Mouse (Mus musculus) frontal cortex, adult 2 months (tissue): ENCODE data around the gene Cfap99. TPM values are rescaled to one million over a fixed set of nuclear protein-coding genes. Genes with fewer than 3 reads are reported as not detected.

ENCODE experiments used
- DNase-seq, 2 experiments: peaks; one replicate each; pipeline ENCODE4 v3.0.0; 2022; ENCODE audit warnings: low spot score in 1 of 2; ENCODE audit errors: extremely low spot score in 1 of 2
- polyA plus RNA-seq: library from polyadenylated mRNA; depleted of rRNA; stranded (reverse); fragments of >200 nt; gene quantifications from 2 replicates; pipeline ENCODE4 v1.2.3, GENCODE M21; 2012

The Cfap99 gene
- polyA plus RNA-seq, 1 experiment, result 0.30 TPM

DNA sequence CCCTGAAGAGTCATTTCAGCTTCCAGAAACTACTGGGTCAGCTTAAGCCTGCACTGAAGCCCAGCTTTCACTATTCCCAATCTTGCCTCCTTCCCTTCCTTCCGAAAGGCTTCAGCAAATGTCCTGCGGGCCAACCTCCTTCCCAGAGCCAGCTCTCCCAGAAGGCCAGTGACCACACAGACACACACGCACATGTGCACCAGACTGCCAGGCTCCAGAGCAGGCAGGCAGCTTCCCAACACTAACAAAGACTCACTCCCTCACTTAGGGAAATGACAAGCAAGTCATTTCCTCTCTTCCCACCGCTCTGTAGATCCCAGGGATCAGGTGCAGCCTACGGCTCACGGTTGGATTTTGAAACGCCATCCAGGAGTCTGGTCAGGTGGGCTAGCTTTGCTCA lies 12.2 kb upstream of the Cfap99 start:
- no peak for DNase-seq

DNA sequence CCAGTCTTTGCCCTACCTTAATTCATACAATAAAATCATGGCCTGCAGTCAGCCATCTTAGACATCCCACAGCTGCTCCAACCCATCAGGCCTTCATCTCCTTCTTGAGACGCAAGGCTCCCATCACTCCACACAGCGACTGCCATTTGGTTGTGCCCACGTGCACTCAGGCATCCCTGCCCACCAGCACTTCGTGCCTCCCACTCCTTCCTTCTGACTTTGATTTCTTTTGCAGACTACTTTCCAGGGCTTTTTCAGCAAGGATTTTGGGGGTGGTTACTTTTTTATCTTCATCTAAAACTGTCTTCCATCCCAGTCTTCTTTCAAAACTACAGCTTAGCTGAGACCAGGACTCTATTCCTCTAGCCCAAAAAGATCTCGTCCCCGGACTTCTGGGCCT lies 11.7 kb upstream of the Cfap99 start:
- DNase-seq, result peak; percentile 76 to 84

DNA sequence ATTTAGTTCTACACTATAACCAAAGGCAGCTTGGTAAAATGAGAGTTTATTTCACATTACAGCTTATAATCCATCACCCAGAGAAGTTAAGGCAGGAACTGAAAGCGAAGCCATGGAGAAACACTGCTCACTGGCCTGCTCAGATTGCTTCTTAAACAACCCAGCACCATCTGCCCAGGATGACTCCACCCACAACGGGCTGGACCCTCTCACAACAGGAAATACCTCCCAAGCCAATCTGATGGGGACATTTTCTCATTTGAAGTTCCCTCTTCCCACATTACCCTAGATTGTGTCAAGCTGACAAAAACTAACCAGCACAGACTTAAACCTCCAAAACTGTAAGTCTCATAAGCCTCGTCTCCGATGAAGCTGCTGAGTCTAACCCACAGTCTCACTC lies 10.3 kb upstream of the Cfap99 start:
- no peak for DNase-seq

DNA sequence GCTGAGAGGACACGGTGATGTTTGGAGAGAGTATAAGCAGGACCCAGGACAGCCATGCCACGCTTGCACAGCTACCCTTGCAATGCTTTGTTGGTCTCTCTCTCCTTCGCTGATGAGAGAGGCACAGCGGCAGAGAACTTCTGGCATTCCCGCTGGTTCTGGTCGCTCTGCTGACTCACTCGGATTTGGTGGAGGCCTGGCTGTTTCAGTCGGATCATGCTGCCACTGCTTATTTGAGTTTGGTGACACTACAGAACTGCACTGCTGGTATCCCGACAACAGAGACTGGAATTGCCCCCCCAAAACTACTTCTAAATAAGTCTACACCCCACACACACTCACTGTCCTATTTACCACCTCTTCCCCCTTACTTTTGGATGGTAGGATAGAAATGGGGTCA lies 9.2 kb upstream of the Cfap99 start:
- no peak for DNase-seq

DNA sequence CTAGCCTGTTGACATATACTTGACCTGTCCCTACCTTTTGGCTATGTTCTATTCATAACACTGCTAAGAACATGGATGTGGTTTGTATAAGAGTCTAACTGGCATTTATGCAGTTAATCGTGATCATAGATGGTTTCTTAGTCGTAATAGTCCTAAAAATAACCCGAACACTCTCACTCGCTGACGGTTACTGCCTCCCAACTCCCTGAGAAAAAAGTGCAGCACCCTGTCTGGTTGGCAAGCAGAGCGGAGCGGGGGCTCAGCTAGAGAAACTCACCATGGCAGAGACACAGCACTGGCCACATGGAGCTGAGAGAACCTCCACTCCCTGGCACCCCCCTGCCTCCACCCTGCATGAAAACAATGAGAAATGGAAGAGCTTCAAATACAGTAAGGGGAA lies 7.4 kb upstream of the Cfap99 start:
- no peak for DNase-seq

- no peak for DNase-seq
These were observed 5.0 kb upstream of the Cfap99 start for GRCm38 (mm10) chr5:34283355-34283754.

GRCm38 (mm10) chr5:34284156-34284750 lies 4.1 kb upstream of the Cfap99 start:
- no peak for DNase-seq

GRCm38 (mm10) chr5:34285285-34285684 lies 3.1 kb upstream of the Cfap99 start:
- no peak for DNase-seq

DNA sequence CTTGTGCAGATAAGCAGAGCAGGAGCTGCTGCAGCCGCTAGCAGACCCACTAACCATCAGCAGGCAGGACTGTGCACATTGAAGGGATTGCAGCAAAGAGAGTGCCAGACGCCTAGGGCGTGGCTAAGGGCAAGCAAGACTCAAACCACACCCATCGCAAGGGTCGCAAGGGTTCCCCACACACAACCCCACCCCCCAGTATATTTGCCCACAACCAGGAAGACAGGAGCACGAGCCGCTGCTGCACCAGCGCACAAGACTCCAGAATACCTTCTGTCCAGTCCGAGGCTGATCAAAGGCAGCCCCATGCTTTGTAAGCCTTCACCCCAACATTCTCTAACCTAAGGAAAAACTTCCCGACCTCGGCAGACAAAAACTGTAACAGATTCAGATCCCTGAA lies 1.9 kb upstream of the Cfap99 start:
- no peak for DNase-seq

GRCm38 (mm10) chr5:34287001-34287837 lies 1.2 kb upstream of the Cfap99 start:
- no peak for DNase-seq

- no peak for DNase-seq
These were observed 608 bp upstream of the Cfap99 start for GRCm38 (mm10) chr5:34287838-34288145.

GRCm38 (mm10) chr5:34289286-34289685 lies 886 bp downstream of the Cfap99 start:
- no peak for DNase-seq

- DNase-seq, result no peak
These were observed 5.0 kb downstream of the Cfap99 start for GRCm38 (mm10) chr5:34293363-34293762.

DNA sequence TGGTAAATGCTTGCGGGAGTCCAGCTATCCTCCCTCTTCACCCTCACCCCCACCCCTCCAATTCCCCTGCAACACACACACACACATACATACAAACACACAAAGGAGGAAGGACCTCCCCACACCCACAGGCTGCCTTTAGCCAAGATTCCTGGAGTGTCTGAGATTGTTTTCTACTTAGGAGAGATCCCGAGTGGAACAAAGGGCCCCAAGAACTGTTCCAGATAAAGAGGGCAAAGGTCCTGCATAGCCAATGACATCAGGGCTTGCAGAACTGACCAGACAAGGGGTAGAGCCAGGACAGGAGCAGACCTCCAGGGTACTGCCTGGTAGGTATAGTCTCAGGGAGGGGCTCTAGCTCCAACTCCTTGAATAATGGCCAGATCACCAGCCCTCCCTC lies 6.3 kb downstream of the Cfap99 start:
- DNase-seq, result no peak

- no peak for DNase-seq
These were observed 6.7 kb downstream of the Cfap99 start for GRCm38 (mm10) chr5:34295141-34295540.

GRCm38 (mm10) chr5:34298061-34298460 lies 9.7 kb downstream of the Cfap99 start:
- DNase-seq, result no peak

- DNase-seq, result no peak
These were observed 10.6 kb downstream of the Cfap99 start for GRCm38 (mm10) chr5:34298937-34299535.

- no peak for DNase-seq
These were observed 14.0 kb downstream of the Cfap99 start for GRCm38 (mm10) chr5:34302377-34302776.

DNA sequence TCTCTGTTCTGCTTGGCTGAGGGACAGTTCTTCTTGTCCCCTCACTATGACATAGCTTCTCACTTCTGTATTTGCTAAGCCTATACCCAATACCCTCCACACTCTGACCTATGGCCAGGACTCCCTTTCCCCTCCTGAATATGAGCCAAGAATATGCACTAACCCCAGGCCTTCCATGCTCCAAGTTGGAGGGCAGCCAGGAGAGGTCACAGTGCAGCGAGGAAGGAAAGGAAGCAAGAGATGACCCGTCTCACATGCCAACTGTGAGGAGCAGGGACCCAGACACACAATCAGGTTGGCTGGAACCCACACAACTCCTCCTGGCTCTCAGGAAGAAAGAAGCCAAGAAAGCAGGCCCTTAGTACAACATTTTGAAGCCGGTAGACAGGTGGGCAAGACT lies 20.6 kb downstream of the Cfap99 start:
- no peak for DNase-seq

DNA sequence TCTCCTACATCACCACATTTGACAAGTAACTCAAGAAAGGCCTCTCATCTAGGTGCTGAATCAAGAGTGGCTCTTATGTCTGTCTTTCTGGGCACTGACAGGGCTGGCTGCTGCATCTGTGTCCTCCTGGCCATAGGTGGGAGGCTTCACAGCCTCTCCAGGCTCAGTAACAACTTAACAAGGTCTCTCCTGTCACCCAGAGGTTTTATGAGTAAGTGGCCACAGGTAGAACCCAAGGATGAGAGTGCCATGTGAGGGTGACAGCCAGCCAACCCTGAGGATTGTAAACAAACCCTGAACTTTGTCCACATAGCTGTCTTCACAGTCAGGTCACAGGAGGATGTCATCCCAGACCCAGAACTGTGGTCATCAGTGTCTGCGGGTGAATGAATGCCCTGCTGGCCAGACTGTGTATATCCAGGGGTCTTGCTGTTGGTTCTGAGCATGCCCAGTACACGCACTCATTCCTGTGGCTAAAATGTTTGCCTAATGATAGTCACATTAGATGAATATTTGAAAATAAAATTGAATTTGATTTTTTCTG lies 31.2 kb downstream of the Cfap99 start:
- DNase-seq, result no peak

DNA sequence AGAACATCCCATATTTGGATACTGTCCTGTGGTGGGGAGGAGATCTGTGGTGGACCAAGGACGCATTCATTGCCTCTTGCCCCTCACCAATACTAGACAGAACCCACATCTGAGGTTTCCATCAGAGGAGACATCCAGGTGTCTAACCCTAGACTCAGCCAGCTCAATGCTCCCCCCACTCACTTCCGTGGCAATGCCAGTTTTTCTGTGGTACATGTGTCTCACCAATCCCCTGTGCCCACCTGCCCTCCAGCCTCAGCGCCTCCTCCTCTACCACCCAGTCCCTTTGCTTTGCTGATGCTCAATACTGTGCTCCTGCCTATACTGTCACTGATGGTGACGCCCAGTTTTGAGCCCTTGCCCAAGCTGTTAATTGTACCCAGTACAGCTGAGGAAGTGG lies 32.8 kb downstream of the Cfap99 start:
- no peak for DNase-seq

GRCm38 (mm10) chr5:34325286-34325685 lies 36.9 kb downstream of the Cfap99 start:
- no peak for DNase-seq
